Mouse (Mus musculus): ENCODE measurements around the gene Rasl11a. TPM values are rescaled to one million over a fixed set of nuclear protein-coding genes. Genes with fewer than 3 reads are reported as not detected.
A peak's percentile ranks its signal among the peaks of the same experiment; 100 is the strongest.
"Not testable (repeated sequence)": the region's sequence is repeated elsewhere in the genome, so short reads cannot be mapped to it uniquely, and the experiment has no call there.

The Rasl11a gene
- total RNA-seq, 2 experiments from 2014 or later, result 17.6 to 21.7 TPM

- no peak for DNase-seq (ENCODE audit: low spot score in 2 of 2)
Observed at GRCm38 (mm10) chr5:146841301-146841700, 3.6 kb upstream of the Rasl11a start.

GRCm38 (mm10) chr5:146841996-146842395, 2.9 kb upstream of the Rasl11a start:
- DNase-seq (ENCODE audit: low spot score in 2 of 2), result no peak

GRCm38 (mm10) chr5:146844301-146844941, 450 bp upstream of the Rasl11a start:
- no peak for DNase-seq (ENCODE audit: low spot score in 2 of 2)

- no peak for DNase-seq (ENCODE audit: low spot score in 2 of 2)
Observed at GRCm38 (mm10) chr5:146846489-146846888, 1.6 kb downstream of the Rasl11a start.

GRCm38 (mm10) chr5:146848936-146849582, 4.2 kb downstream of the Rasl11a start:
- DNase-seq (ENCODE audit: low spot score in 2 of 2), result no peak

GRCm38 (mm10) chr5:146856106-146856505, 11.2 kb downstream of the Rasl11a start:
- no peak for DNase-seq (ENCODE audit: low spot score in 2 of 2)

GRCm38 (mm10) chr5:146857620-146858019, 12.7 kb downstream of the Rasl11a start:
- DNase-seq (ENCODE audit: low spot score in 2 of 2), result no peak

- DNase-seq (ENCODE audit: low spot score in 2 of 2), result no peak
Observed at GRCm38 (mm10) chr5:146858772-146859171, 13.9 kb downstream of the Rasl11a start.

GRCm38 (mm10) chr5:146859246-146859645, 14.4 kb downstream of the Rasl11a start:
- DNase-seq (ENCODE audit: low spot score in 2 of 2), result no peak

- no peak for DNase-seq (ENCODE audit: low spot score in 2 of 2)
Observed at GRCm38 (mm10) chr5:146860222-146860998, 15.5 kb downstream of the Rasl11a start.

- peak in 1 of 2 experiments; percentile 29 for DNase-seq (ENCODE audit: low spot score in 2 of 2)
Observed at GRCm38 (mm10) chr5:146861588-146861987, 16.7 kb downstream of the Rasl11a start.

GRCm38 (mm10) chr5:146865511-146865910, 20.6 kb downstream of the Rasl11a start:
- no peak for DNase-seq (ENCODE audit: low spot score in 2 of 2)

GRCm38 (mm10) chr5:146866277-146866676, 21.4 kb downstream of the Rasl11a start:
- DNase-seq (ENCODE audit: low spot score in 2 of 2), result no peak

GRCm38 (mm10) chr5:146867246-146867945, 22.5 kb downstream of the Rasl11a start:
- DNase-seq (ENCODE audit: low spot score in 2 of 2), result peak; percentile 66 to 68

GRCm38 (mm10) chr5:146867946-146868314, 23.1 kb downstream of the Rasl11a start:
- DNase-seq (ENCODE audit: low spot score in 2 of 2), result no peak

GRCm38 (mm10) chr5:146872981-146873631, 28.2 kb downstream of the Rasl11a start:
- DNase-seq (ENCODE audit: low spot score in 2 of 2), result no peak

GRCm38 (mm10) chr5:146876024-146876423, 31.2 kb downstream of the Rasl11a start:
- DNase-seq (ENCODE audit: low spot score in 2 of 2), result no peak

GRCm38 (mm10) chr5:146877882-146878281, 33.0 kb downstream of the Rasl11a start:
- not testable (repeated sequence) for DNase-seq (ENCODE audit: low spot score in 2 of 2)

- no peak for DNase-seq (ENCODE audit: low spot score in 2 of 2)
Observed at GRCm38 (mm10) chr5:146882261-146882660, 37.4 kb downstream of the Rasl11a start.

GRCm38 (mm10) chr5:146883053-146883452, 38.2 kb downstream of the Rasl11a start:
- DNase-seq (ENCODE audit: low spot score in 2 of 2), result no peak
